Mouse (Mus musculus) forebrain, embryonic 16.5 days (tissue): Measurements from ENCODE around the gene Fam104a. TPM values are rescaled to one million over a fixed set of nuclear protein-coding genes. Genes with fewer than 3 reads are reported as not detected.

Experiments used
- ATAC-seq: fragments of 200-750 bp; cut with Nextera tagmentation; 2 replicates; pipeline ENCODE4 v1.8.0; 2017; ENCODE audit warnings: mild to moderate bottlenecking, moderate library complexity
- H3K27ac ChIP-seq: fragments of 300-500 bp; sonication (generic); 2 replicates; pipeline ENCODE4 v1.5.1; 2014; ENCODE audit warnings: low read length, control low read depth
- H3K27me3 ChIP-seq: fragments of 300-500 bp; sonication (generic); replicated peaks from 2 replicates; pipeline ENCODE4 v1.6.1; 2014; ENCODE audit warnings: low read length; ENCODE audit not compliant: control insufficient read depth, insufficient read depth
- H3K36me3 ChIP-seq: fragments of 300-500 bp; sonication (generic); 2 replicates; pipeline ENCODE4 v1.6.1; 2014; ENCODE audit not compliant: control insufficient read depth, insufficient read depth
- H3K4me1 ChIP-seq: fragments of 300-500 bp; sonication (generic); replicated peaks from 2 replicates; pipeline ENCODE4 v1.6.1; 2014; ENCODE audit warnings: low read length; ENCODE audit not compliant: control insufficient read depth, insufficient read depth
- H3K4me2 ChIP-seq: fragments of 300-500 bp; sonication (generic); 2 replicates; pipeline ENCODE4 v1.6.1; 2014; ENCODE audit warnings: mild to moderate bottlenecking, low read length, control low read depth
- H3K4me3 ChIP-seq: fragments of 300-500 bp; sonication (generic); replicated peaks from 2 replicates; pipeline ENCODE4 v1.5.1; 2014; ENCODE audit warnings: mild to moderate bottlenecking, low read length, control low read depth
- H3K9ac ChIP-seq: fragments of 300-500 bp; sonication (generic); replicated peaks from 2 replicates; pipeline ENCODE4 v1.6.1; 2014; ENCODE audit warnings: low read depth, low read length, control low read depth
- H3K9me3 ChIP-seq: fragments of 300-500 bp; sonication (generic); 2 replicates; pipeline ENCODE4 v1.6.1; 2016; ENCODE audit warnings: low read length; ENCODE audit not compliant: control insufficient read depth
- WGBS: fragments of 180-500 bp; shearing (Covaris S2); extraction: QIAGEN DNeasy Blood & Tissue Kit; methylation state at CpG from one replicate; pipeline ENCODE4 v1.1.7; 2014; 5-methylcytosine and 5-hydroxymethylcytosine counted together
- polyA plus RNA-seq: library from polyadenylated mRNA; unstranded; fragments of >200 nt; fragmentation: Nextera tagmentation; extraction: Ambion mirVana; gene quantifications from 2 replicates; pipeline ENCODE4 v1.2.1, GENCODE M21; 2015

The Fam104a gene
- polyA plus RNA-seq = 43.0 and 43.4 TPM in 2 replicates

GRCm38 (mm10) chr11:113683957-113684706, at the start of gene Fam104a, which contains the start of gene D11Wsu47e:
Gene Fam104a (minus strand): TSS chr11:113684155.
Gene D11Wsu47e (plus strand): TSS chr11:113684412.
- no peaks in the 10 kb centered on the region for H3K27me3 ChIP-seq
- H3K36me3 ChIP-seq = peaks cover 12% of the 10 kb centered on the region
- H3K27ac ChIP-seq = peak within 1 kb of the TSS; percentile 91
- H3K4me2 ChIP-seq = peak within 1 kb of the TSS; percentile 94
- H3K9me3 ChIP-seq = no peaks in the 10 kb centered on the region
- H3K9ac ChIP-seq = peak within 1 kb of the TSS; percentile 83
- 0% methylated on average over 73 of the region's 73 CpGs for WGBS
- ATAC-seq = peak; percentile 97
- H3K4me1 ChIP-seq = peaks cover 41% of the 10 kb centered on the region
- H3K4me3 ChIP-seq = peak within 1 kb of the TSS; percentile 85

GRCm38 (mm10) chr11:113731945-113732612, 48.1 kb upstream of the Fam104a start:
- Histone ChIP-seq H3K27me3 (no peaks in the 10 kb centered on the region), H3K4me2 (no peak overlapping the region), H3K9ac (no peak overlapping the region), H3K9me3 (no peaks in the 10 kb centered on the region), H3K27ac (no peak overlapping the region), H3K4me1 (peaks cover 16% of the 10 kb centered on the region), H3K4me3 (no peak overlapping the region), H3K36me3 (peaks cover 14% of the 10 kb centered on the region)
- ATAC-seq = no peak
- 95% methylated on average over 10 of the region's 10 CpGs for WGBS

GRCm38 (mm10) chr11:113730879-113731278, 46.9 kb upstream of the Fam104a start:
- H3K27ac ChIP-seq = no peak overlapping the region
- WGBS = 84% methylated on average over 3 of the region's 3 CpGs
- peaks cover 18% of the 10 kb centered on the region for H3K36me3 ChIP-seq
- peaks cover 19% of the 10 kb centered on the region for H3K4me1 ChIP-seq
- H3K27me3 ChIP-seq = no peaks in the 10 kb centered on the region
- H3K4me2 ChIP-seq = no peak overlapping the region
- H3K9ac ChIP-seq = no peak overlapping the region
- no peaks in the 10 kb centered on the region for H3K9me3 ChIP-seq
- no peak overlapping the region for H3K4me3 ChIP-seq
- ATAC-seq = no peak

- Histone ChIP-seq H3K4me3 (no peak overlapping the region), H3K9me3 (no peaks in the 10 kb centered on the region), H3K27ac (no peak overlapping the region), H3K4me1 (peaks cover 29% of the 10 kb centered on the region), H3K4me2 (no peak overlapping the region), H3K27me3 (no peaks in the 10 kb centered on the region), H3K36me3 (peaks cover 19% of the 10 kb centered on the region), H3K9ac (no peak overlapping the region)
- WGBS = 69% methylated on average over 8 of the region's 8 CpGs
- ATAC-seq = no peak
These were observed 46.0 kb upstream of the Fam104a start for GRCm38 (mm10) chr11:113729917-113730316.

- Histone ChIP-seq H3K4me2 (no peak overlapping the region), H3K27ac (no peak overlapping the region), H3K9ac (no peak overlapping the region), H3K4me1 (peaks cover 29% of the 10 kb centered on the region), H3K36me3 (peaks cover 21% of the 10 kb centered on the region), H3K9me3 (no peaks in the 10 kb centered on the region), H3K27me3 (no peaks in the 10 kb centered on the region), H3K4me3 (no peak overlapping the region)
- WGBS = 87% methylated on average over 21 of the region's 21 CpGs
- ATAC-seq = no peak
These were observed 45.3 kb upstream of the Fam104a start for GRCm38 (mm10) chr11:113729239-113729638.

GRCm38 (mm10) chr11:113727992-113728391, 44.0 kb upstream of the Fam104a start:
- Histone ChIP-seq H3K9ac (no peak overlapping the region), H3K4me2 (no peak overlapping the region), H3K4me3 (no peak overlapping the region), H3K9me3 (no peaks in the 10 kb centered on the region), H3K4me1 (peaks cover 26% of the 10 kb centered on the region), H3K36me3 (peaks cover 21% of the 10 kb centered on the region), H3K27ac (no peak overlapping the region), H3K27me3 (no peaks in the 10 kb centered on the region)
- ATAC-seq = no peak
- WGBS = 80% methylated on average over 6 of the region's 6 CpGs

GRCm38 (mm10) chr11:113726994-113727888, 43.3 kb upstream of the Fam104a start:
- Histone ChIP-seq H3K9me3 (no peaks in the 10 kb centered on the region), H3K27ac (no peak overlapping the region), H3K27me3 (no peaks in the 10 kb centered on the region), H3K36me3 (peaks cover 21% of the 10 kb centered on the region), H3K4me2 (no peak overlapping the region), H3K9ac (no peak overlapping the region), H3K4me3 (no peak overlapping the region), H3K4me1 (peaks cover 30% of the 10 kb centered on the region)
- no peak for ATAC-seq
- 62% methylated on average over 14 of the region's 14 CpGs for WGBS

- Histone ChIP-seq H3K4me1 (peaks cover 30% of the 10 kb centered on the region), H3K4me2 (no peak overlapping the region), H3K4me3 (no peak overlapping the region), H3K27ac (peak overlapping the region; percentile 34), H3K9ac (no peak overlapping the region), H3K9me3 (no peaks in the 10 kb centered on the region), H3K36me3 (peaks cover 21% of the 10 kb centered on the region), H3K27me3 (no peaks in the 10 kb centered on the region)
- ATAC-seq = peak; percentile 41; the same call in 1 of the 2 replicates
- 50% methylated on average over 4 of the region's 4 CpGs for WGBS
These were observed 41.5 kb upstream of the Fam104a start for GRCm38 (mm10) chr11:113725235-113726048.
